Mouse (Mus musculus) heart, embryonic 14.5 days (tissue): Measurements from ENCODE around the gene Supt20. TPM values are rescaled to one million over a fixed set of nuclear protein-coding genes. Genes with fewer than 3 reads are reported as not detected.

ENCODE experiments used
- ATAC-seq: fragments of 200-750 bp; cut with Nextera tagmentation; 2 replicates; pipeline ENCODE4 v1.8.0; 2017; ENCODE audit warnings: low read depth, moderate TSS enrichment; ENCODE audit not compliant: insufficient number of reproducible peaks, insufficient read depth, low FRiP score
- H3K27ac ChIP-seq, 2 experiments: fragments of 200-500 bp in 1 of 2; fragments of 300-500 bp in 1 of 2; sonication (generic) in 1 of 2; replicated peaks in 1 of 2; 2 replicates each; pipeline ENCODE4 v1.5.1; 2012 to 2014; ENCODE audit warnings: low read depth in 2 of 2, low read length in 2 of 2, control low read depth in 1 of 2, mild to moderate bottlenecking in 1 of 2, mixed read lengths in 1 of 2; ENCODE audit not compliant: control insufficient read depth in 1 of 2, insufficient read depth in 1 of 2
- H3K27me3 ChIP-seq: fragments of 300-500 bp; sonication (generic); 2 replicates; pipeline ENCODE4 v1.6.1; 2014; ENCODE audit warnings: mild to moderate bottlenecking, low read length, control low read depth; ENCODE audit not compliant: control insufficient read depth, insufficient read depth
- H3K36me3 ChIP-seq: fragments of 300-500 bp; sonication (generic); 2 replicates; pipeline ENCODE4 v1.6.1; 2014; ENCODE audit warnings: mild to moderate bottlenecking, control low read depth, low read length, mixed read lengths; ENCODE audit not compliant: control insufficient read depth, insufficient read depth
- H3K4me1 ChIP-seq, 2 experiments: fragments of 200-500 bp in 1 of 2; fragments of 300-500 bp in 1 of 2; sonication (generic) in 1 of 2; 2 replicates each; pipeline ENCODE4 v1.6.1; 2012 to 2014; ENCODE audit warnings: low read length in 2 of 2, control low read depth in 1 of 2, mixed read lengths in 1 of 2; ENCODE audit not compliant: control insufficient read depth in 2 of 2, insufficient read depth in 2 of 2
- H3K4me2 ChIP-seq: fragments of 300-500 bp; sonication (generic); 2 replicates; pipeline ENCODE4 v1.6.1; 2014; ENCODE audit warnings: mild to moderate bottlenecking, low read length
- H3K4me3 ChIP-seq, 2 experiments: fragments of 200-500 bp in 1 of 2; fragments of 300-500 bp in 1 of 2; sonication (generic) in 1 of 2; 2 replicates each; pipeline ENCODE4 v1.5.1; 2012 to 2014; ENCODE audit warnings: low read length in 2 of 2, mild to moderate bottlenecking in 2 of 2, control low read depth in 1 of 2, low read depth in 1 of 2, moderate library complexity in 1 of 2; ENCODE audit not compliant: control insufficient read depth in 1 of 2, insufficient read depth in 1 of 2
- H3K9ac ChIP-seq: fragments of 300-500 bp; sonication (generic); 2 replicates; pipeline ENCODE4 v1.6.1; 2014; ENCODE audit warnings: mild to moderate bottlenecking, low read length
- H3K9me3 ChIP-seq: fragments of 300-500 bp; sonication (generic); 2 replicates; pipeline ENCODE4 v1.6.1; 2016; ENCODE audit warnings: low read length, control low read depth; ENCODE audit not compliant: control insufficient read depth
- WGBS: fragments of 180-500 bp; shearing (Covaris S2); extraction: QIAGEN DNeasy Blood & Tissue Kit; methylation state at CpG from one replicate; pipeline ENCODE4 v1.1.7; 2014; 5-methylcytosine and 5-hydroxymethylcytosine counted together
- polyA plus RNA-seq: library from polyadenylated mRNA; unstranded; fragments of >200 nt; fragmentation: Nextera tagmentation; extraction: Ambion mirVana; gene quantifications from 2 replicates; pipeline ENCODE4 v1.2.1, GENCODE M21; 2014

Supt20 gene
- polyA plus RNA-seq, 1 experiment from 2014 or later = 67.6 TPM

DNA sequence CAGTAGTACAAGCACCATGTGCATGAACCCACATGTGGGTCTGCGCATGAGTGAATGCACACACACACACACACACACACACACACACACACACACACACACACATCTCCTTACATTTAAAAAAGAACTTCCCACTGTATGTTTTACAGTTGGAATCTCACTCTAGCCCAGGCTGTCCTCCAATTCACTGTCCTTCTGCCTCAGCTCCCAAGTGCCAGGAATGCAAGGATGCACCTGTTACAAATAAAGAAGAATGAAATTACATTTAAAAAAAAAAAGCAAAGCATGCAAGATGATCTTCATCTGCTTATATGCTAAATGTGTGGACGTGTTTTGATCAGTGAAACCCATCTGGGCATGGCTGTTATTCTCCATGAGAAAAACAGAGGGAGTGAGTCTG lies 15.8 kb upstream of the Supt20 start:
- 70% methylated on average over 2 of the region's 2 CpGs for WGBS
- Histone ChIP-seq H3K4me2 (no peak overlapping the region), H3K27me3 (no peaks in the 10 kb centered on the region)

GRCm38 (mm10) chr3:54681310-54682204 lies 11.1 kb upstream of the Supt20 start:
- ATAC-seq = no peak

More for the DNA sequence above, 15.8 kb upstream of the Supt20 start:
- no peak for ATAC-seq
- no peak overlapping the region for H3K9ac ChIP-seq
- no peaks in the 10 kb centered on the region for H3K9me3 ChIP-seq
- H3K4me3 ChIP-seq = no peak overlapping the region
- H3K36me3 ChIP-seq = no peaks in the 10 kb centered on the region
- no peak overlapping the region for H3K27ac ChIP-seq
- H3K4me1 ChIP-seq = no peaks in the 10 kb centered on the region

DNA sequence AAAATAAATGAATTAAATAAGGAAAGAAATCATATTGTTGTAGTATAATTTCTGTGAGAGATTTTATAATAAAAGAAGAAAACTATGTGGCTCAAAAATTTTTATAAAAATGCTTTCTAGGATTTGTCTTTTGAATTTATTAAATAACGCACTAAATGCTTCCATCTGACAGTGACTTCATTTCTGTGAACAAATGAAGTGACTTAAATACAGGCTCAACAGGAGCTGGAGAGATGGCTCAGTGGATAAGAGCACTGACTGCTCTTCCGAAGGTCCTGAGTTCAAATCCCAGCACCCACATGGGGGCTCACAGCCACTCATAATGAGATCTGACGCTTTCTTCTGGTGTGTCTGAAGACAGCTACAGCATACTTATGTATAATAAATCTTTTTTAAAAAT lies 7.4 kb upstream of the Supt20 start:
- WGBS = 89% methylated on average over 3 of the region's 3 CpGs

More at GRCm38 (mm10) chr3:54681310-54682204, 11.1 kb upstream of the Supt20 start:
- 70% methylated on average over 6 of the region's 6 CpGs for WGBS
- no peak overlapping the region for H3K9ac ChIP-seq
- no peak overlapping the region for H3K27ac ChIP-seq
- no peak overlapping the region for H3K4me3 ChIP-seq
- no peaks in the 10 kb centered on the region for H3K36me3 ChIP-seq
- no peak overlapping the region for H3K4me2 ChIP-seq
- no peaks in the 10 kb centered on the region for H3K4me1 ChIP-seq
- no peaks in the 10 kb centered on the region for H3K27me3 ChIP-seq
- H3K9me3 ChIP-seq = no peaks in the 10 kb centered on the region

GRCm38 (mm10) chr3:54687245-54687644 lies 5.4 kb upstream of the Supt20 start:
- Histone ChIP-seq H3K36me3 (no peaks in the 10 kb centered on the region), H3K27me3 (no peaks in the 10 kb centered on the region), H3K27ac (no peak overlapping the region), H3K9me3 (no peaks in the 10 kb centered on the region), H3K9ac (no peak overlapping the region), H3K4me1 (no peaks in the 10 kb centered on the region; a peak in 1 of 4 replicates), H3K4me2 (no peak overlapping the region), H3K4me3 (no peak overlapping the region)
- no peak for ATAC-seq
- WGBS = 75% methylated on average over 2 of the region's 2 CpGs

More for the DNA sequence above, 7.4 kb upstream of the Supt20 start:
- Histone ChIP-seq H3K9ac (no peak overlapping the region), H3K4me2 (no peak overlapping the region), H3K27me3 (no peaks in the 10 kb centered on the region), H3K4me1 (no peaks in the 10 kb centered on the region), H3K9me3 (no peaks in the 10 kb centered on the region), H3K36me3 (no peaks in the 10 kb centered on the region), H3K4me3 (no peak overlapping the region), H3K27ac (no peak overlapping the region)
- no peak for ATAC-seq

DNA sequence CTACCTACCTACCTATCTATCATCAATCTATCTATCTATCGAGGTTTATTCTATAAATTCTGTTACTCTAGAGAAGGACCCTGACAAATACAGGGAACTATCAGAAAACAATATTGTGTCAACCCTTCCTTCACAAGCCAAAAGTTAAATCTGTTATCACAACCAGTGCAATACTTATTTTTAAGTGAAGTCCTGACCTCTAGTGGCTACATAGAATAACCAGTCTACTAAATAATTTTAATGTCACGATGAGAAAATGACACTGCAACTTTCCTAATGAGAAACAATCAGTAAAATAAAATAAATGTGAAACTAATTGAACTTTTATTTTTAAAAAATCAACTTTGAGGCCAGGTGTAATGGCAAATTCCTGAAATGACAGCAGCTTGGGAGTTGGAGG lies 3.5 kb upstream of the Supt20 start:
- Histone ChIP-seq H3K36me3 (no peaks in the 10 kb centered on the region), H3K9ac (no peak overlapping the region), H3K9me3 (no peaks in the 10 kb centered on the region), H3K4me3 (no peak overlapping the region), H3K4me1 (no peaks in the 10 kb centered on the region; a peak in 1 of 4 replicates), H3K27me3 (no peaks in the 10 kb centered on the region), H3K27ac (no peak overlapping the region), H3K4me2 (no peak overlapping the region)
- 32% methylated on average over 2 of the region's 2 CpGs for WGBS
- ATAC-seq = no peak

GRCm38 (mm10) chr3:54693056-54693415 lies 429 bp downstream of the Supt20 start:
- Histone ChIP-seq H3K9ac (peak overlapping the region; percentile 89), H3K27ac (peak overlapping the region; percentile 93 to 95), H3K4me3 (peak overlapping the region; percentile 83 to 86), H3K4me1 (no peaks in the 10 kb centered on the region; a peak in 1 of 4 replicates), H3K9me3 (no peaks in the 10 kb centered on the region), H3K36me3 (peaks cover 31% of the 10 kb centered on the region), H3K4me2 (peak overlapping the region; percentile 73), H3K27me3 (no peaks in the 10 kb centered on the region)
- WGBS = under 1% methylated on average over 8 of the region's 8 CpGs
- ATAC-seq = no peak

- no peak for ATAC-seq
- Histone ChIP-seq H3K4me3 (no peak overlapping the region), H3K9ac (no peak overlapping the region), H3K36me3 (peaks cover 87% of the 10 kb centered on the region), H3K27me3 (no peaks in the 10 kb centered on the region), H3K4me2 (no peak overlapping the region), H3K27ac (no peak overlapping the region), H3K4me1 (no peaks in the 10 kb centered on the region), H3K9me3 (no peaks in the 10 kb centered on the region)
- WGBS = 52% methylated on average over 5 of the region's 5 CpGs
Measured at GRCm38 (mm10) chr3:54699759-54700301, 7.2 kb downstream of the Supt20 start.
